Mouse (Mus musculus): ENCODE measurements around the gene Prrt2. TPM values are rescaled to one million over a fixed set of nuclear protein-coding genes. Genes with fewer than 3 reads are reported as not detected.

The Prrt2 gene
- 40.9 and 63.3 TPM in 2 replicates for polyA plus RNA-seq (2015; fragmentation: Nextera tagmentation; extraction: Ambion mirVana)

GRCm38 (mm10) chr7:127020901-127021562 is at the start of gene Prrt2, which contains the start of gene Gm42742:
Gene Prrt2 (minus strand): TSS chr7:127021211.
Gene Gm42742 (minus strand): TSS chr7:127021097.
- WGBS: under 1% methylated on average over 32 of the region's 37 CpGs
- H3K27ac ChIP-seq (ENCODE audit: low read length): peak within 1 kb of the TSS; percentile 89
- H3K36me3 ChIP-seq (ENCODE audit: control insufficient read depth, insufficient read depth, low read length): peaks cover 10% of the 10 kb centered on the region
- H3K9me3 ChIP-seq (replicated peaks; ENCODE audit: control insufficient read depth, low read length, poor library complexity, severe bottlenecking): no peaks in the 10 kb centered on the region
- peak; percentile 7; the same call in 1 of the 2 replicates for ATAC-seq
- no peaks in the 10 kb centered on the region for H3K27me3 ChIP-seq (ENCODE audit: control insufficient read depth, insufficient read depth, low read depth, low read length)
- peaks cover 70% of the 10 kb centered on the region for H3K4me1 ChIP-seq (ENCODE audit: control insufficient read depth, insufficient read depth, low read length)
- H3K4me2 ChIP-seq (ENCODE audit: low read length): peak within 1 kb of the TSS; percentile 87
- peak within 1 kb of the TSS; percentile 53 for H3K4me3 ChIP-seq (ENCODE audit: low read depth, low read length)
- H3K9ac ChIP-seq (ENCODE audit: low read depth, low read length): peak within 1 kb of the TSS; percentile 84

DNA sequence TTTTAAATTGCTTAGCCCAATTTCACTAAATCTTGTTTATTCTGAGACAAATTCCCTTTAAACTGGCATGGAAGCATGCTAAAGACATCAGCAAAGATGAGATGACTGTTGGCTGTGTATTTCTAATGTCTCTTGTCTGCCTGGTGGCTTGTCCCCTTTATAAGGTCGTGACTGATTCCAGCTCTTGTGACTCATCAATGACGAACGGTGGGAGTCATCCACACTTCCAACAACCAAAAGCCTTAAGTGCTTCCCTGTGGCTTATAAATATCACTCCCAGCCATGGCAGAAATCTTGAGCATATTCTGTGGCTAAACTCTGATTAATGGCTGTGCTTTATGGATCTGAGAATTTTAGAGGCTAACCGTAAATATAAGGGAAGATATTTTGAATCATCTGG is 45.3 kb upstream of the Prrt2 start:
- Histone ChIP-seq H3K27ac (ENCODE audit: low read length) (no peak overlapping the region), H3K4me2 (ENCODE audit: low read length) (no peak overlapping the region), H3K36me3 (ENCODE audit: control insufficient read depth, insufficient read depth, low read length) (no peaks in the 10 kb centered on the region), H3K9me3 (replicated peaks; ENCODE audit: control insufficient read depth, low read length, poor library complexity, severe bottlenecking) (no peaks in the 10 kb centered on the region; the same call in 1 of the 2 replicates), H3K27me3 (ENCODE audit: control insufficient read depth, insufficient read depth, low read depth, low read length) (no peaks in the 10 kb centered on the region), H3K4me3 (ENCODE audit: low read depth, low read length) (no peak overlapping the region), H3K4me1 (ENCODE audit: control insufficient read depth, insufficient read depth, low read length) (no peaks in the 10 kb centered on the region), H3K9ac (ENCODE audit: low read depth, low read length) (no peak overlapping the region)
- 84% methylated on average over 4 of the region's 4 CpGs for WGBS
- ATAC-seq: no peak

DNA sequence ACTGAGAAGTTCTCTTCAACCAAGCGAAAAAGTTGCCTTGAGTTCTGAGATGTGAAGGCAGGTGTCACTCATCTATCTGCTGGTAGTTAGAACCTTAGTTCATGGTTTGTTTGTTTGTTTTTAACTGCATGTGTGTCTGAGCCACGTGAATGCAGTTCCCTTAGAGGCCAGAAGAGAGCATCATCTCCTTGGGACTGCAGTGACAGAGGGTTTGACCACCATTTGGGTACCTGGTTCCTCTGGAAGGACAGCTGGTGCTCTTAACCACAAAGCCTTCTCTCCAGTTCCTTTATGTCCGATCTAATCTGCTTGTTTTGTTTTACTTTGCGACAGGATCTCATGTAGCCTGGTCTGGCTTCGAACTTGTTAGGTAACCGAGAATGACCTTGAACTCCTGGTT is 44.5 kb upstream of the Prrt2 start:
- 91% methylated on average over 6 of the region's 6 CpGs for WGBS
- Histone ChIP-seq H3K36me3 (ENCODE audit: control insufficient read depth, insufficient read depth, low read length) (no peaks in the 10 kb centered on the region), H3K4me2 (ENCODE audit: low read length) (no peak overlapping the region), H3K9me3 (replicated peaks; ENCODE audit: control insufficient read depth, low read length, poor library complexity, severe bottlenecking) (no peaks in the 10 kb centered on the region; the same call in 1 of the 2 replicates), H3K27me3 (ENCODE audit: control insufficient read depth, insufficient read depth, low read depth, low read length) (no peaks in the 10 kb centered on the region), H3K27ac (ENCODE audit: low read length) (no peak overlapping the region), H3K4me3 (ENCODE audit: low read depth, low read length) (no peak overlapping the region), H3K9ac (ENCODE audit: low read depth, low read length) (no peak overlapping the region), H3K4me1 (ENCODE audit: control insufficient read depth, insufficient read depth, low read length) (no peaks in the 10 kb centered on the region)
- no peak for ATAC-seq

- Histone ChIP-seq H3K4me2 (ENCODE audit: low read length) (no peak overlapping the region), H3K27ac (ENCODE audit: low read length) (no peak overlapping the region), H3K4me3 (ENCODE audit: low read depth, low read length) (no peak overlapping the region), H3K9me3 (replicated peaks; ENCODE audit: control insufficient read depth, low read length, poor library complexity, severe bottlenecking) (no peaks in the 10 kb centered on the region), H3K4me1 (ENCODE audit: control insufficient read depth, insufficient read depth, low read length) (no peaks in the 10 kb centered on the region), H3K36me3 (ENCODE audit: control insufficient read depth, insufficient read depth, low read length) (no peaks in the 10 kb centered on the region), H3K27me3 (ENCODE audit: control insufficient read depth, insufficient read depth, low read depth, low read length) (no peaks in the 10 kb centered on the region), H3K9ac (ENCODE audit: low read depth, low read length) (no peak overlapping the region)
- 74% methylated on average over 5 of the region's 5 CpGs for WGBS
- ATAC-seq: no peak
Observed at GRCm38 (mm10) chr7:127055026-127055585, 34.1 kb upstream of the Prrt2 start.

- Histone ChIP-seq H3K4me3 (ENCODE audit: low read depth, low read length) (peak within 1 kb of the TSS; percentile 55), H3K36me3 (ENCODE audit: control insufficient read depth, insufficient read depth, low read length) (no peaks in the 10 kb centered on the region), H3K27me3 (ENCODE audit: control insufficient read depth, insufficient read depth, low read depth, low read length) (no peaks in the 10 kb centered on the region), H3K9me3 (replicated peaks; ENCODE audit: control insufficient read depth, low read length, poor library complexity, severe bottlenecking) (0 out of 2 replicates have a peak, but pooled peaks cover 2% of the 10 kb centered on the region), H3K4me1 (ENCODE audit: control insufficient read depth, insufficient read depth, low read length) (peaks cover 12% of the 10 kb centered on the region), H3K4me2 (ENCODE audit: low read length) (peak within 1 kb of the TSS; percentile 83), H3K9ac (ENCODE audit: low read depth, low read length) (peak within 1 kb of the TSS; percentile 66), H3K27ac (ENCODE audit: low read length) (peak within 1 kb of the TSS; percentile 48)
- under 1% methylated on average over 53 of the region's 53 CpGs for WGBS
- ATAC-seq: peak; percentile 80
Observed at GRCm38 (mm10) chr7:127041851-127042672, 21.1 kb upstream of the Prrt2 start, which contains the start of gene Kif22. Gene Kif22 (minus strand): TSS chr7:127042471.

- Histone ChIP-seq H3K4me2 (ENCODE audit: low read length) (no peak overlapping the region), H3K27ac (ENCODE audit: low read length) (no peak overlapping the region), H3K9ac (ENCODE audit: low read depth, low read length) (no peak overlapping the region), H3K4me1 (ENCODE audit: control insufficient read depth, insufficient read depth, low read length) (peaks cover 8% of the 10 kb centered on the region), H3K4me3 (ENCODE audit: low read depth, low read length) (no peak overlapping the region), H3K9me3 (replicated peaks; ENCODE audit: control insufficient read depth, low read length, poor library complexity, severe bottlenecking) (no peaks in the 10 kb centered on the region), H3K36me3 (ENCODE audit: control insufficient read depth, insufficient read depth, low read length) (no peaks in the 10 kb centered on the region), H3K27me3 (ENCODE audit: control insufficient read depth, insufficient read depth, low read depth, low read length) (no peaks in the 10 kb centered on the region)
- ATAC-seq: no peak
- WGBS: 83% methylated on average over 1 of the region's 1 CpGs
Observed at GRCm38 (mm10) chr7:127031244-127031643, 10.2 kb upstream of the Prrt2 start.

DNA sequence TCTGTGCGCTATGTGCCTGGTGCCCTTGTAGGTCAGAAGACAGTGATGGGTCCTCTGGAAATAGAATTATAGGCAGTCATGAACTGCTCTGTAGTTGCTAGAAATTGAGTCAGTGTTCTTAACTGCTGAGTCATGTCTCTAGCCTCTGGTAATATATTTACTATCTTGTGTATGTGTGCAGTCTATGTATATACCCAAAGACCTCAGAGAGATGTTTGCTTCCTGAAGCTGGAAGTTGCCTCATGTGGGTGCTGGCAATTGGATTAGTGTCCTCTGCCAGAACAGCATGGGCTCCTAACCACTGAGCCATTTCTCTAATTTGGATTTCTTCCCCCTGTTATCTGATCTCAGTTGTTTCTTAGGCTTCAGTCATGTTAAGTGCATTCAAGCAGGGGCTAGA is 9.2 kb upstream of the Prrt2 start:
- WGBS: 100% methylated on average over 1 of the region's 1 CpGs
- H3K36me3 ChIP-seq (ENCODE audit: control insufficient read depth, insufficient read depth, low read length): no peaks in the 10 kb centered on the region
- no peak overlapping the region for H3K4me2 ChIP-seq (ENCODE audit: low read length)
- H3K4me3 ChIP-seq (ENCODE audit: low read depth, low read length): no peak overlapping the region
- H3K9ac ChIP-seq (ENCODE audit: low read depth, low read length): no peak overlapping the region
- H3K27me3 ChIP-seq (ENCODE audit: control insufficient read depth, insufficient read depth, low read depth, low read length): no peaks in the 10 kb centered on the region
- ATAC-seq: no peak
- no peaks in the 10 kb centered on the region for H3K9me3 ChIP-seq (replicated peaks; ENCODE audit: control insufficient read depth, low read length, poor library complexity, severe bottlenecking)
- H3K4me1 ChIP-seq (ENCODE audit: control insufficient read depth, insufficient read depth, low read length): peaks cover 8% of the 10 kb centered on the region
- H3K27ac ChIP-seq (ENCODE audit: low read length): no peak overlapping the region

GRCm38 (mm10) chr7:127027885-127028284 is 6.9 kb upstream of the Prrt2 start:
- peaks cover 7% of the 10 kb centered on the region for H3K36me3 ChIP-seq (ENCODE audit: control insufficient read depth, insufficient read depth, low read length)
- ATAC-seq: peak; percentile 18
- H3K4me2 ChIP-seq (ENCODE audit: low read length): peak overlapping the region; percentile 91
- 55% methylated on average over 8 of the region's 8 CpGs for WGBS
- peak overlapping the region; percentile 91 for H3K4me3 ChIP-seq (ENCODE audit: low read depth, low read length)
- H3K27ac ChIP-seq (ENCODE audit: low read length): peak overlapping the region; percentile 100
- peak overlapping the region; percentile 75 for H3K9ac ChIP-seq (ENCODE audit: low read depth, low read length)
- peaks cover 30% of the 10 kb centered on the region for H3K4me1 ChIP-seq (ENCODE audit: control insufficient read depth, insufficient read depth, low read length)
- no peaks in the 10 kb centered on the region for H3K9me3 ChIP-seq (replicated peaks; ENCODE audit: control insufficient read depth, low read length, poor library complexity, severe bottlenecking)
- H3K27me3 ChIP-seq (ENCODE audit: control insufficient read depth, insufficient read depth, low read depth, low read length): no peaks in the 10 kb centered on the region

Measured in midbrain, embryonic 16.5 days (tissue).